Mouse (Mus musculus): ENCODE measurements around the gene Psma6.

- no peak for TF ChIP-seq CTCF (IDR thresholded peaks at IDR 0.05; ENCODE audit: control insufficient read depth, insufficient read depth, insufficient read length)
- no peak for TF ChIP-seq MAX (IDR thresholded peaks at IDR 0.05)
- no peak for TF ChIP-seq CEBPB (IDR thresholded peaks at IDR 0.05; ENCODE audit: low read depth)
- TF ChIP-seq MYOD1 (IDR thresholded peaks at IDR 0.05; ENCODE audit: control insufficient read depth, insufficient read length, low read depth): no peak
These were observed 81.5 kb downstream of the Psma6 start for GRCm38 (mm10) chr12:55465401-55465983.

Measured in C2C12 (cell line).